In the genomic region with DNA sequence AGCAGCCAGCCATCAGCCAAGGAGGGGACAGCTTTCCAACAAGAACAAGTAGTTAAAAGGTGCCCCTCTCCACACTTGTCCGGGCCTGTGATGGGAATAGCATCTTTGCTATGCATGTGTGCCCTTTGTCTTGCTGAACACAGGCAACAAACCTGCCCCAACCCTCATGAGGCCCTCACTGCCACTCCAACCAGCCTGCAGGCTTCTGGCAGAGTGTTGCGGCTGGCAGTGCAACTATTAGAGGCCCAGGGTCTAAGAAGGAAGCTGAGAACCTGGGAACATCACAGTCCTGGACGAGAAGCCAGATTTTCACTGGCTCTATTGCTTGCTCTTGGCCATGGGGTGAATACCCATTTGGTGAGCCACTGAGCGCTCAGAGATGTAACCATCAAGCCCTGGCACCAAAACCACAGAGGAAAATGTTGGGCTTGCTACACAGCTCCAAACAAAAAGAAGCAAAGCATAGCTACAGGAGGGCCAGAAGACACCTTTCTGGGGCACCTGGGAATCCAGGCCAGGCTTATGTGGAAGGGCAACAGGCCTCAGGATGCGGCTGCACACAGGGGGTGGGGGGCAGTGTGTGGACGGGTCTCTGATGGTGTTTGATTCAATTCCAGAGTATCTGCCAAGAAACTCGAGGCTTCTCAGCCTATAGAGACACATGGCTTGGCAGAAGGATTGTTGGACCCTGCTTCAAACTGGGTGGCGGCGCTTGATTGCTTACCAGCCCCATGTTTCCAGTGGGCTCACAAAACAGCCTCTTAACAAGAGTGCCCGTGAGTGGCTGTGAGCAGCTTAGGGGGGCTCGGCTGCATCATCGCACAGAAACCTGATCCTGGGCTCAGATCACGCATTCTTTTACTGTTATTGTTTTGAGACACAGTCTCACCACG, we compare ENCODE assay signal across 13 mouse cellular contexts. TPM values are rescaled to one million over a fixed set of nuclear protein-coding genes. Genes with fewer than 3 reads are reported as not detected.
DNase-seq lines count a peak whose midpoint lies in the region; ATAC-seq and TF ChIP-seq lines count a peak whose summit lies in the region.
"Had no signal": no experiment of that assay in that cellular context is flagged by ENCODE, and none has a peak within 500 bp of the region (broad histone marks: within the 10 kb centered on the region; RNA-seq: fewer than 3 reads in every experiment).

No protein-coding gene starts in this region.

- TF ChIP-seq CTCF in lung, postnatal 0 days (IDR thresholded peaks at IDR 0.05), result no peak

- DNase-seq in cerebellum, postnatal 10 days, result peak; percentile 50 to 65
- no peak for DNase-seq in cerebellum, postnatal 36 days
- DNase-seq in NIH3T3 (ENCODE audit: low read depth), result peak; percentile 19
- DNase-seq in limb, embryonic 14.5 days (ENCODE audit: low spot score), result no peak
- no peak for DNase-seq in retina, postnatal 1 day
- no peak for DNase-seq in lung, postnatal 0 days (ENCODE audit: low spot score)
- DNase-seq in left cerebral cortex, postnatal 36 days (ENCODE audit: low spot score in 2 of 2), result no peak
- DNase-seq: adrenal gland, adult 8-10 months; gastrocnemius, postnatal 14 days; heart, postnatal 10 days; right cerebral cortex, adult 18-20 months had no signal

- ATAC-seq in forebrain, embryonic 13.5 days, result peak; percentile 43
- no peak; the same call in 1 of the 2 replicates for ATAC-seq in limb, embryonic 14.5 days (ENCODE audit: low FRiP score, low read depth)
- no peak for ATAC-seq in lung, postnatal 0 days

- peaks cover 8% of the 10 kb centered on the region; the same call in 1 of the 2 replicates for H3K36me3 ChIP-seq in forebrain, embryonic 13.5 days (ENCODE audit: poor library complexity, severe bottlenecking)
- peaks cover 20% of the 10 kb centered on the region for H3K36me3 ChIP-seq in limb, embryonic 14.5 days (ENCODE audit: control insufficient read depth, insufficient read depth, low read length)
- H3K36me3 ChIP-seq in lung, postnatal 0 days (ENCODE audit: insufficient read depth, low read length), result no peaks in the 10 kb centered on the region

- no peaks in the 10 kb centered on the region for H3K27me3 ChIP-seq in forebrain, embryonic 13.5 days
- no peaks in the 10 kb centered on the region for H3K27me3 ChIP-seq in limb, embryonic 14.5 days (ENCODE audit: control insufficient read depth, insufficient read depth, low read length)
- H3K27me3 ChIP-seq in lung, postnatal 0 days (replicated peaks; ENCODE audit: insufficient read depth, low read length), result no peaks in the 10 kb centered on the region

- peak overlapping the region; percentile 26; the same call in 1 of the 2 replicates for H3K9ac ChIP-seq in forebrain, embryonic 13.5 days
- no peak overlapping the region for H3K9ac ChIP-seq in limb, embryonic 14.5 days (ENCODE audit: low read depth, low read length, severe bottlenecking)
- H3K9ac ChIP-seq in lung, postnatal 0 days (replicated peaks; ENCODE audit: low read depth), result no peak overlapping the region
- H3K9ac ChIP-seq: liver, embryonic 14.5 days had no signal

- peak overlapping the region; percentile 35 for H3K27ac ChIP-seq in forebrain, embryonic 13.5 days
- peak overlapping the region; percentile 28; the same call in 1 of the 2 replicates for H3K27ac ChIP-seq in limb, embryonic 14.5 days (replicated peaks; ENCODE audit: low read depth, low read length)
- H3K27ac ChIP-seq in lung, postnatal 0 days (ENCODE audit: low read length), result no peak overlapping the region
- H3K27ac ChIP-seq: liver, embryonic 14.5 days had no signal

- no peak overlapping the region for H3K4me3 ChIP-seq in forebrain, embryonic 13.5 days
- no peak overlapping the region for H3K4me3 ChIP-seq in limb, embryonic 14.5 days (replicated peaks; ENCODE audit: low read length)
- no peak overlapping the region for H3K4me3 ChIP-seq in lung, postnatal 0 days (ENCODE audit: low read depth, low read length)

- H3K9me3 ChIP-seq in forebrain, embryonic 13.5 days (replicated peaks), result no peaks in the 10 kb centered on the region
- no peaks in the 10 kb centered on the region for H3K9me3 ChIP-seq in limb, embryonic 14.5 days (ENCODE audit: control insufficient read depth, low read length)
- no peaks in the 10 kb centered on the region for H3K9me3 ChIP-seq in lung, postnatal 0 days (ENCODE audit: low read length)

- no peak for TF ChIP-seq EP300 in lung, postnatal 0 days (IDR thresholded peaks at IDR 0.05)

- H3K4me1 ChIP-seq in forebrain, embryonic 13.5 days, result peaks cover 15% of the 10 kb centered on the region
- H3K4me1 ChIP-seq in limb, embryonic 14.5 days (ENCODE audit: control insufficient read depth, insufficient read depth, low read length), result peaks cover 24% of the 10 kb centered on the region
- no peaks in the 10 kb centered on the region for H3K4me1 ChIP-seq in lung, postnatal 0 days (ENCODE audit: insufficient read depth, low read depth, low read length)

- 42% methylated on average over 14 of the region's 14 CpGs for whole genome bisulfite sequencing in forebrain, embryonic 13.5 days
- 44% methylated on average over 14 of the region's 14 CpGs for WGBS in limb, embryonic 14.5 days
- 59% methylated on average over 14 of the region's 14 CpGs for WGBS in lung, postnatal 0 days

- H3K4me2 ChIP-seq in forebrain, embryonic 13.5 days, result no peak overlapping the region
- H3K4me2 ChIP-seq in limb, embryonic 14.5 days (replicated peaks; ENCODE audit: low read depth, low read length, severe bottlenecking), result no peak overlapping the region
- H3K4me2 ChIP-seq in lung, postnatal 0 days (replicated peaks; ENCODE audit: low read depth, low read length), result no peak overlapping the region

- TF ChIP-seq POLR2A in limb, embryonic 14.5 days (IDR thresholded peaks at IDR 0.05; ENCODE audit: borderline replicate concordance, extremely low read depth, insufficient read depth, insufficient read length), result no peak

- intact Hi-C loops in left cerebral cortex, postnatal 36 days (cut with DNase I), result no loop called here

RNA-seq across cellular contexts. Expression of a gene that starts 35.7 kb away (rescaled TPM):
- polyA plus RNA-seq in forebrain, embryonic 13.5 days (2015; fragmentation: Nextera tagmentation; extraction: Ambion mirVana), result 129 and 133 TPM in 2 replicates
- polyA plus RNA-seq in limb, embryonic 14.5 days (2012; rRNA removed), result 36.4 and 56.2 TPM in 2 replicates
- polyA plus RNA-seq in limb, embryonic 14.5 days (2014; fragmentation: Nextera tagmentation; extraction: Ambion mirVana), result 140 and 141 TPM in 2 replicates
- 85.9 and 99.6 TPM in 2 replicates for polyA plus RNA-seq in lung, postnatal 0 days (2015; fragmentation: Nextera tagmentation; extraction: Ambion mirVana)
- 10 to 100 TPM; 47.7 to 58.2 TPM for total RNA-seq in left cerebral cortex, postnatal 36 days (2021)

RNA-seq across cellular contexts. Expression of a gene that starts 35.7 kb away (rescaled TPM):
- polyA plus RNA-seq in forebrain, embryonic 13.5 days (2015; fragmentation: Nextera tagmentation; extraction: Ambion mirVana), result 20.4 and 23.8 TPM in 2 replicates
- polyA plus RNA-seq in limb, embryonic 14.5 days (2012; rRNA removed), result 11.9 and 15.2 TPM in 2 replicates
- polyA plus RNA-seq in limb, embryonic 14.5 days (2014; fragmentation: Nextera tagmentation; extraction: Ambion mirVana), result 20.8 and 20.9 TPM in 2 replicates
- polyA plus RNA-seq in lung, postnatal 0 days (2015; fragmentation: Nextera tagmentation; extraction: Ambion mirVana), result 7.7 and 8.0 TPM in 2 replicates
- 10 to 100 TPM; 17.3 to 17.8 TPM for total RNA-seq in left cerebral cortex, postnatal 36 days (2021)

Comparison
In these comparisons a context has a peak if more than half of its experiments do, and no peak if none do; other contexts are left out.
1. DNase-seq: peak in cerebellum, postnatal 10 days (2 of 2) and NIH3T3 (single experiment); none in cerebellum, postnatal 36 days (0 of 2), limb, embryonic 14.5 days (single experiment), retina, postnatal 1 day (single experiment), lung, postnatal 0 days (single experiment) and left cerebral cortex, postnatal 36 days (0 of 2).